Mouse (Mus musculus): Measurements from ENCODE around the gene Fgfr3.

Fgfr3 gene

GRCm38 (mm10) chr5:33730516-33730915 lies 9.0 kb downstream of the Fgfr3 start:
- no peak for DNase-seq (ENCODE audit: low spot score in 2 of 2)

GRCm38 (mm10) chr5:33731051-33731450 lies 9.6 kb downstream of the Fgfr3 start:
- DNase-seq (ENCODE audit: low spot score in 2 of 2), result no peak

GRCm38 (mm10) chr5:33733837-33734236 lies 12.4 kb downstream of the Fgfr3 start:
- no peak for DNase-seq (ENCODE audit: low spot score in 2 of 2)

- no peak for DNase-seq (ENCODE audit: low spot score in 2 of 2)
Observed at GRCm38 (mm10) chr5:33735412-33736092, 14.1 kb downstream of the Fgfr3 start.

- no peak for DNase-seq (ENCODE audit: low spot score in 2 of 2)
Observed at GRCm38 (mm10) chr5:33736230-33736629, 14.8 kb downstream of the Fgfr3 start.

GRCm38 (mm10) chr5:33737903-33738321 lies 16.4 kb downstream of the Fgfr3 start:
- peak; percentile 26 to 74 for DNase-seq (ENCODE audit: low spot score in 2 of 2)

- no peak for DNase-seq (ENCODE audit: low spot score in 2 of 2)
Observed at GRCm38 (mm10) chr5:33738341-33738740, 16.9 kb downstream of the Fgfr3 start.

GRCm38 (mm10) chr5:33740548-33740947 lies 19.1 kb downstream of the Fgfr3 start:
- no peak for DNase-seq (ENCODE audit: low spot score in 2 of 2)

GRCm38 (mm10) chr5:33743481-33743880 lies 22.0 kb downstream of the Fgfr3 start:
- DNase-seq (ENCODE audit: low spot score in 2 of 2), result no peak

- DNase-seq (ENCODE audit: low spot score in 2 of 2), result no peak
Observed at GRCm38 (mm10) chr5:33777195-33777594, 55.7 kb downstream of the Fgfr3 start.

- DNase-seq (ENCODE audit: low spot score in 2 of 2), result peak; percentile 49 to 50
Observed at GRCm38 (mm10) chr5:33781964-33782344, 60.5 kb downstream of the Fgfr3 start.

- DNase-seq (ENCODE audit: low spot score in 2 of 2), result peak; percentile 81 to 94
Observed at GRCm38 (mm10) chr5:33782345-33782998, 61.0 kb downstream of the Fgfr3 start, which contains the start of gene Letm1. Gene Letm1, minus strand, starts transcription at chr5:33782817.

- no peak for DNase-seq (ENCODE audit: low spot score in 2 of 2)
Observed at GRCm38 (mm10) chr5:33782999-33783390, 61.5 kb downstream of the Fgfr3 start.

All from spleen, postnatal 10 days (tissue).